Mouse (Mus musculus) forebrain, embryonic 12.5 days (tissue): Measurements from ENCODE around the gene Ankrd66. TPM values are rescaled to one million over a fixed set of nuclear protein-coding genes. Genes with fewer than 3 reads are reported as not detected.
"Not testable (repeated sequence)": the region's sequence is repeated elsewhere in the genome, so short reads cannot be mapped to it uniquely, and the experiment has no call there.

Source experiments
- ATAC-seq: fragments of 200-750 bp; cut with Nextera tagmentation; 2 replicates; pipeline ENCODE4 v1.8.0; 2017; ENCODE audit warnings: moderate TSS enrichment; ENCODE audit not compliant: low FRiP score
- H3K27ac ChIP-seq: fragments of 300-500 bp; sonication (generic); 2 replicates; pipeline ENCODE4 v1.5.1; 2016; ENCODE audit warnings: mild to moderate bottlenecking
- H3K27me3 ChIP-seq: fragments of 300-500 bp; sonication (generic); 2 replicates; pipeline ENCODE4 v1.6.1; 2016; ENCODE audit warnings: mild to moderate bottlenecking
- H3K36me3 ChIP-seq: fragments of 300-500 bp; sonication (generic); replicated peaks from 2 replicates; pipeline ENCODE4 v1.6.1; 2016; ENCODE audit warnings: mild to moderate bottlenecking
- H3K4me1 ChIP-seq: fragments of 300-500 bp; sonication (generic); 2 replicates; pipeline ENCODE4 v1.6.1; 2016
- H3K4me2 ChIP-seq: fragments of 300-500 bp; sonication (generic); 2 replicates; pipeline ENCODE4 v1.6.1; 2016; ENCODE audit warnings: mild to moderate bottlenecking, moderate library complexity
- H3K4me3 ChIP-seq: fragments of 300-500 bp; sonication (generic); replicated peaks from 2 replicates; pipeline ENCODE4 v1.5.1; 2016; ENCODE audit warnings: mild to moderate bottlenecking
- H3K9ac ChIP-seq: fragments of 300-500 bp; sonication (generic); 2 replicates; pipeline ENCODE4 v1.6.1; 2016; ENCODE audit warnings: mild to moderate bottlenecking
- H3K9me3 ChIP-seq: fragments of 300-500 bp; sonication (generic); 2 replicates; pipeline ENCODE4 v1.6.1; 2016
- WGBS: fragments of 180-500 bp; shearing (Covaris S2); methylation state at CpG from one replicate; pipeline ENCODE4 v1.1.7; 2016; 5-methylcytosine and 5-hydroxymethylcytosine counted together
- polyA plus RNA-seq: library from polyadenylated mRNA; unstranded; fragments of >200 nt; fragmentation: Nextera tagmentation; extraction: Ambion mirVana; gene quantifications from 2 replicates; pipeline ENCODE4 v1.2.1, GENCODE M21; 2016

Ankrd66 gene
- polyA plus RNA-seq, 1 experiment from 2014 or later = not detected

GRCm38 (mm10) chr17:43490371-43490770 lies 53.1 kb downstream of the Ankrd66 start:
- not testable (repeated sequence) for H3K4me3 ChIP-seq, H3K4me2 ChIP-seq, H3K27ac ChIP-seq, H3K27me3 ChIP-seq, H3K36me3 ChIP-seq, H3K9ac ChIP-seq, ATAC-seq, H3K4me1 ChIP-seq, H3K9me3 ChIP-seq
- WGBS = 93% methylated on average over 10 of the region's 10 CpGs

- no peaks in the 10 kb centered on the region for H3K36me3 ChIP-seq
- H3K9ac ChIP-seq = no peak overlapping the region
- H3K27ac ChIP-seq = no peak overlapping the region
- WGBS = 89% methylated on average over 2 of the region's 2 CpGs
- H3K4me2 ChIP-seq = no peak overlapping the region
- ATAC-seq = no peak
- no peaks in the 10 kb centered on the region for H3K9me3 ChIP-seq
- H3K4me3 ChIP-seq = no peak overlapping the region
- no peaks in the 10 kb centered on the region for H3K27me3 ChIP-seq
- no peaks in the 10 kb centered on the region for H3K4me1 ChIP-seq
Measured at GRCm38 (mm10) chr17:43488439-43489151, 54.8 kb downstream of the Ankrd66 start.

DNA sequence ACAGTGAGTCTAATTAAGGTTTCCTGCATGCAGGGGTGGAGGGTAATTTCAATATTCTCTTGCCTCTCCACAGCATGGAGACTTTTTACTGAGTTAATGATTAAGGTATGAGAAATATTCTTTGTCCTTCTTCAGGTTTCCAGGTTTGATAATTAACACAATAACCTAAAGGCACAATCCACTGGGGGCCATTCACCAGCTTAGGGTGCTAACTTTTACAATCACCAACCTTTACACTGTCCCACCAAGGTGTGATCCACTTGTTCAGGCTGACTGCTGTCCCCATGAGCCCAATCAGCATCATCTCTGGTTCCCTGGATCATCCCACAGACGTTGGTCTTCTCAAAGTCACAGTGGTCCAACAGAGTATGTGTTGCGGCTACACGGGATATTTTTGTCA lies 57.5 kb downstream of the Ankrd66 start:
- H3K9me3 ChIP-seq = no peaks in the 10 kb centered on the region
- H3K4me2 ChIP-seq = no peak overlapping the region
- H3K27ac ChIP-seq = no peak overlapping the region
- H3K27me3 ChIP-seq = no peaks in the 10 kb centered on the region
- no peaks in the 10 kb centered on the region for H3K4me1 ChIP-seq
- H3K9ac ChIP-seq = no peak overlapping the region
- H3K36me3 ChIP-seq = no peaks in the 10 kb centered on the region
- no peak for ATAC-seq
- H3K4me3 ChIP-seq = no peak overlapping the region
- WGBS = 86% methylated on average over 3 of the region's 3 CpGs

Other genes starting within 250 kb of the Ankrd66 start
- gene Adgrf5, start 183.2 kb downstream of the Ankrd66 start, polyA plus RNA-seq = 7.9 and 9.9 TPM in 2 replicates
- not detected in 2 replicates for gene Mep1a, start 40.8 kb downstream of the Ankrd66 start, polyA plus RNA-seq
- 2.1 and 3.4 TPM in 2 replicates for gene Pla2g7, start 24.5 kb upstream of the Ankrd66 start, polyA plus RNA-seq
- gene Tdrd6, start 86.7 kb upstream of the Ankrd66 start, polyA plus RNA-seq = 0.04 TPM in 1 of 2 replicates, not detected in the other
- gene Slc25a27, start 123.6 kb upstream of the Ankrd66 start, polyA plus RNA-seq = 84.4 and 99.3 TPM in 2 replicates
- 32.7 and 41.1 TPM in 2 replicates for gene Cyp39a1, start 123.8 kb upstream of the Ankrd66 start, polyA plus RNA-seq